Mouse (Mus musculus) small intestine, adult 2 months (tissue): ENCODE measurements around the gene Olfml2a. TPM values are rescaled to one million over a fixed set of nuclear protein-coding genes. Genes with fewer than 3 reads are reported as not detected.
A peak's percentile ranks its signal among the peaks of the same experiment; 100 is the strongest.

Experiments
- H3K27ac ChIP-seq: fragments of 200-500 bp; 2 replicates; pipeline ENCODE4 v1.5.1; 2012; ENCODE audit warnings: low read depth, low read length, control low read depth, inconsistent platforms; ENCODE audit not compliant: insufficient read depth
- H3K27me3 ChIP-seq: fragments of 200-500 bp; 2 replicates; pipeline ENCODE4 v1.6.1; 2012; ENCODE audit warnings: mild to moderate bottlenecking, moderate library complexity, low read length, inconsistent platforms; ENCODE audit not compliant: control insufficient read depth, insufficient read depth
- H3K36me3 ChIP-seq: fragments of 200-500 bp; 2 replicates; pipeline ENCODE4 v1.6.1; 2012; ENCODE audit warnings: mild to moderate bottlenecking, low read length, control low read depth, inconsistent platforms; ENCODE audit not compliant: control insufficient read depth, insufficient read depth
- H3K4me1 ChIP-seq: fragments of 200-500 bp; 2 replicates; pipeline ENCODE4 v1.6.1; 2012; ENCODE audit warnings: low read length, inconsistent platforms, mixed read lengths; ENCODE audit not compliant: control insufficient read depth, insufficient read depth, insufficient read length
- H3K4me3 ChIP-seq: fragments of 200-500 bp; 2 replicates; pipeline ENCODE4 v1.5.1; 2012; ENCODE audit warnings: low read depth, mild to moderate bottlenecking, control low read depth, inconsistent platforms, low read length, moderate library complexity
- CTCF ChIP-seq: fragments of 200-500 bp; IDR thresholded peaks from 2 replicates; pipeline ENCODE4 v1.5.1; 2012; ENCODE audit warnings: low read depth, mild to moderate bottlenecking, control low read depth, inconsistent platforms, low read length, moderate library complexity, mixed read lengths; ENCODE audit not compliant: insufficient replicate concordance, insufficient read length; ENCODE audit errors: extremely low read depth
- POLR2A ChIP-seq: fragments of 200-500 bp; IDR thresholded peaks from 2 replicates; pipeline ENCODE4 v1.6.1; 2012; ENCODE audit warnings: low read depth, mild to moderate bottlenecking, control low read depth, inconsistent platforms, low read length, moderate library complexity
- WGBS: fragments of 180-500 bp; shearing (Covaris S2); methylation state at CpG from one replicate; pipeline ENCODE4 v1.1.7; 2018; 5-methylcytosine and 5-hydroxymethylcytosine counted together
- polyA plus RNA-seq: library from polyadenylated mRNA; depleted of rRNA; stranded (reverse); fragments of >200 nt; gene quantifications from 2 replicates; pipeline ENCODE4 v1.2.3, GENCODE M21; 2012

The Olfml2a gene
- polyA plus RNA-seq, 1 experiment: 1.5 TPM

GRCm38 (mm10) chr2:38999381-38999780 is 67.6 kb downstream of the Olfml2a start:
- 26% methylated on average over 4 of the region's 4 CpGs for WGBS
- TF ChIP-seq POLR2A: no peak
- no peak for TF ChIP-seq CTCF
- no peak overlapping the region for H3K4me3 ChIP-seq
- H3K4me1 ChIP-seq: peaks cover 22% of the 10 kb centered on the region
- peaks cover 27% of the 10 kb centered on the region for H3K36me3 ChIP-seq
- H3K27me3 ChIP-seq: no peaks in the 10 kb centered on the region
- H3K27ac ChIP-seq: no peak overlapping the region

- Histone ChIP-seq H3K27ac (no peak overlapping the region), H3K4me1 (peaks cover 22% of the 10 kb centered on the region), H3K4me3 (no peak overlapping the region), H3K27me3 (no peaks in the 10 kb centered on the region), H3K36me3 (peaks cover 27% of the 10 kb centered on the region)
- no peak for TF ChIP-seq POLR2A
- no peak for TF ChIP-seq CTCF
- 40% methylated on average over 8 of the region's 8 CpGs for WGBS
Observed at GRCm38 (mm10) chr2:38999910-39000586, 68.3 kb downstream of the Olfml2a start.

GRCm38 (mm10) chr2:39000587-39000919 is 68.8 kb downstream of the Olfml2a start:
- peaks cover 27% of the 10 kb centered on the region for H3K36me3 ChIP-seq
- H3K27me3 ChIP-seq: no peaks in the 10 kb centered on the region
- TF ChIP-seq POLR2A (no peak), CTCF (no peak)
- WGBS: 72% methylated on average over 4 of the region's 4 CpGs
- H3K27ac ChIP-seq: no peak overlapping the region
- H3K4me1 ChIP-seq: peaks cover 22% of the 10 kb centered on the region
- no peak overlapping the region for H3K4me3 ChIP-seq

- peaks cover 27% of the 10 kb centered on the region for H3K36me3 ChIP-seq
- TF ChIP-seq POLR2A (no peak), CTCF (no peak)
- no peak overlapping the region for H3K4me3 ChIP-seq
- peaks cover 22% of the 10 kb centered on the region for H3K4me1 ChIP-seq
- H3K27ac ChIP-seq: no peak overlapping the region
- H3K27me3 ChIP-seq: no peaks in the 10 kb centered on the region
- 46% methylated on average over 3 of the region's 3 CpGs for WGBS
Observed at GRCm38 (mm10) chr2:39001866-39002265, 70.1 kb downstream of the Olfml2a start.

- Histone ChIP-seq H3K36me3 (peaks cover 27% of the 10 kb centered on the region), H3K4me3 (peak overlapping the region; percentile 25; the same call in 1 of the 2 replicates), H3K4me1 (peaks cover 17% of the 10 kb centered on the region), H3K27me3 (no peaks in the 10 kb centered on the region), H3K27ac (no peak overlapping the region)
- no peak for TF ChIP-seq POLR2A
- no peak for TF ChIP-seq CTCF
- WGBS: 22% methylated on average over 8 of the region's 8 CpGs
Observed at GRCm38 (mm10) chr2:39003106-39003505, 71.3 kb downstream of the Olfml2a start.

GRCm38 (mm10) chr2:39003512-39003911 is 71.7 kb downstream of the Olfml2a start:
- Histone ChIP-seq H3K4me3 (peak overlapping the region; percentile 25), H3K27me3 (no peaks in the 10 kb centered on the region), H3K27ac (no peak overlapping the region), H3K36me3 (peaks cover 27% of the 10 kb centered on the region), H3K4me1 (peaks cover 17% of the 10 kb centered on the region)
- no peak for TF ChIP-seq CTCF
- 41% methylated on average over 5 of the region's 5 CpGs for WGBS

GRCm38 (mm10) chr2:39004372-39004771 is 72.6 kb downstream of the Olfml2a start:
- Histone ChIP-seq H3K4me3 (peak overlapping the region; percentile 98), H3K4me1 (peaks cover 16% of the 10 kb centered on the region), H3K36me3 (peaks cover 27% of the 10 kb centered on the region), H3K27ac (no peak overlapping the region), H3K27me3 (no peaks in the 10 kb centered on the region)
- no peak for TF ChIP-seq POLR2A
- no peak for TF ChIP-seq CTCF
- under 1% methylated on average over 11 of the region's 11 CpGs for WGBS
